10 mouse cellular contexts compared by ENCODE assay signal in the genomic region with DNA sequence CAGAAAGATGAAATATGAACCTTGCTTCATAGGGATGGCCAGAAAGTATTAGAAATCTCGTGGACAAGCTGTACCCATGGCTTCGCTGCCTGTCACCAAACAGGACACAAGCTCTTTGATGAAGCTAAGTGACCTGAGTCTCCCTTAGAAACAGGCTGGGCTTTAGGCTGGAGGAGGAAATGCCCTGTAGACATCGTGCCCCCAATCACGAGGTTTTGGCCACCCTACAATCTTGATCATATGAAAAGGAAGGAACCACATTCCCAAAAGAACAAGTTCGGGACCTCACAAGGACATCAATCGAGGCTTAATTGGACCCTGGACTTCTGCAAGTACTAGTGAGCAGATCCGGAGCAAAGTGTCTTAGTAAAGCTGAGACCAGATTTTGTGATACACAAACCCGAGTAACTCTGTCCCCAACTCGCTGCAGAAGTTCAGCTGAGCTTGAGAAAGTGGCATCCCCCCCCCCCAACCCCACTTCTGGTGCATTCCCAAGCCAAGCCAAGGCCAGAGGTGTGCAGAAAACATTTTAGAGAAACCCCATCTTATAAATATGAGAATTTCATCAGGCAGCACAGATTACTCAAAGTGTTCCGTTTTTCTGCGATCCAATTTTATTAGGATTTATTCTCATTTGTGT. TPM values are rescaled to one million over a fixed set of nuclear protein-coding genes. Genes with fewer than 3 reads are reported as not detected.
DNase-seq lines count a peak whose midpoint lies in the region; ATAC-seq and TF ChIP-seq lines count a peak whose summit lies in the region.
"Had no signal": no experiment of that assay in that cellular context is flagged by ENCODE, and none has a peak within 500 bp of the region (broad histone marks: within the 10 kb centered on the region; RNA-seq: fewer than 3 reads in every experiment).

No protein-coding gene starts in this region.

- no peak for TF ChIP-seq CTCF in intestine, postnatal 0 days (IDR thresholded peaks at IDR 0.05; ENCODE audit: low read depth)

- no peaks in the 10 kb centered on the region for H3K36me3 ChIP-seq in intestine, embryonic 15.5 days
- H3K36me3 ChIP-seq in intestine, postnatal 0 days (ENCODE audit: control insufficient read depth, insufficient read depth), result no peaks in the 10 kb centered on the region
- no peaks in the 10 kb centered on the region for H3K36me3 ChIP-seq in embryonic facial prominence, embryonic 14.5 days (ENCODE audit: control insufficient read depth, insufficient read depth, low read length)
- H3K36me3 ChIP-seq in hindbrain, embryonic 16.5 days (ENCODE audit: control insufficient read depth, insufficient read depth, low read length), result no peaks in the 10 kb centered on the region
- H3K36me3 ChIP-seq in midbrain, embryonic 16.5 days (ENCODE audit: control insufficient read depth, insufficient read depth, low read length), result no peaks in the 10 kb centered on the region
- H3K36me3 ChIP-seq: liver, embryonic 12.5 days had no signal

- H3K9ac ChIP-seq in intestine, embryonic 15.5 days, result no peak overlapping the region
- no peak overlapping the region for H3K9ac ChIP-seq in intestine, postnatal 0 days (ENCODE audit: low read depth, low read length)
- peak overlapping the region; percentile 72 for H3K9ac ChIP-seq in embryonic facial prominence, embryonic 14.5 days (ENCODE audit: low read depth, low read length)
- peak overlapping the region; percentile 84 for H3K9ac ChIP-seq in hindbrain, embryonic 16.5 days (ENCODE audit: low read depth, low read length)
- peak overlapping the region; percentile 91 for H3K9ac ChIP-seq in midbrain, embryonic 16.5 days (ENCODE audit: low read depth, low read length)
- H3K9ac ChIP-seq: liver, embryonic 12.5 days had no signal

- no peak overlapping the region for H3K4me3 ChIP-seq in intestine, embryonic 15.5 days (replicated peaks)
- H3K4me3 ChIP-seq in intestine, postnatal 0 days (ENCODE audit: low read depth, low read length), result no peak overlapping the region
- peak overlapping the region; percentile 49 for H3K4me3 ChIP-seq in embryonic facial prominence, embryonic 14.5 days (ENCODE audit: low read depth, low read length)
- peak overlapping the region; percentile 51 for H3K4me3 ChIP-seq in hindbrain, embryonic 16.5 days (ENCODE audit: low read length)
- H3K4me3 ChIP-seq in midbrain, embryonic 16.5 days (ENCODE audit: low read depth, low read length), result peak overlapping the region; percentile 69
- H3K4me3 ChIP-seq: liver, embryonic 12.5 days had no signal

- peaks cover 17% of the 10 kb centered on the region for H3K4me1 ChIP-seq in intestine, embryonic 15.5 days (replicated peaks)
- no peaks in the 10 kb centered on the region for H3K4me1 ChIP-seq in intestine, postnatal 0 days (replicated peaks; ENCODE audit: control insufficient read depth, insufficient read depth, low read length)
- peaks cover 4% of the 10 kb centered on the region; the same call in 1 of the 2 replicates for H3K4me1 ChIP-seq in embryonic facial prominence, embryonic 14.5 days (ENCODE audit: control insufficient read depth, insufficient read depth, low read length)
- peaks cover 18% of the 10 kb centered on the region for H3K4me1 ChIP-seq in hindbrain, embryonic 16.5 days (ENCODE audit: control insufficient read depth, insufficient read depth, low read depth, low read length)
- H3K4me1 ChIP-seq in midbrain, embryonic 16.5 days (ENCODE audit: control insufficient read depth, insufficient read depth, low read length), result peaks cover 46% of the 10 kb centered on the region
- H3K4me1 ChIP-seq: liver, embryonic 12.5 days had no signal

- 10% methylated on average over 11 of the region's 11 CpGs for WGBS in intestine, embryonic 15.5 days
- WGBS in intestine, postnatal 0 days, result 8% methylated on average over 11 of the region's 11 CpGs
- WGBS in embryonic facial prominence, embryonic 14.5 days, result 4% methylated on average over 11 of the region's 11 CpGs
- 3% methylated on average over 11 of the region's 11 CpGs for WGBS in hindbrain, embryonic 16.5 days
- under 1% methylated on average over 11 of the region's 11 CpGs for WGBS in midbrain, embryonic 16.5 days

- H3K9me3 ChIP-seq in intestine, embryonic 15.5 days, result no peaks in the 10 kb centered on the region
- H3K9me3 ChIP-seq in intestine, postnatal 0 days (ENCODE audit: control insufficient read depth), result no peaks in the 10 kb centered on the region
- H3K9me3 ChIP-seq in embryonic facial prominence, embryonic 14.5 days (ENCODE audit: control insufficient read depth, low read length), result no peaks in the 10 kb centered on the region
- H3K9me3 ChIP-seq in hindbrain, embryonic 16.5 days (ENCODE audit: control insufficient read depth, low read length), result no peaks in the 10 kb centered on the region
- no peaks in the 10 kb centered on the region for H3K9me3 ChIP-seq in midbrain, embryonic 16.5 days (replicated peaks; ENCODE audit: control insufficient read depth, low read length, poor library complexity, severe bottlenecking)
- H3K9me3 ChIP-seq: liver, embryonic 12.5 days had no signal

- no peak overlapping the region for H3K27ac ChIP-seq in intestine, embryonic 15.5 days
- no peak overlapping the region for H3K27ac ChIP-seq in intestine, postnatal 0 days (ENCODE audit: low read depth, low read length)
- H3K27ac ChIP-seq in embryonic facial prominence, embryonic 14.5 days (replicated peaks; ENCODE audit: low read depth, low read length), result peak overlapping the region; percentile 82; the same call in 1 of the 2 replicates
- peak overlapping the region; percentile 86 for H3K27ac ChIP-seq in hindbrain, embryonic 16.5 days (ENCODE audit: low read depth, low read length)
- peak overlapping the region; percentile 97 for H3K27ac ChIP-seq in midbrain, embryonic 16.5 days (ENCODE audit: low read length)
- H3K27ac ChIP-seq: liver, embryonic 12.5 days had no signal

- H3K4me2 ChIP-seq in intestine, embryonic 15.5 days (replicated peaks), result 0 out of 2 replicates have a peak overlapping the region, but pooled peaks have one; percentile 60
- H3K4me2 ChIP-seq in intestine, postnatal 0 days (replicated peaks; ENCODE audit: low read depth), result no peak overlapping the region
- peak overlapping the region; percentile 87 for H3K4me2 ChIP-seq in embryonic facial prominence, embryonic 14.5 days (ENCODE audit: low read depth, low read length)
- H3K4me2 ChIP-seq in hindbrain, embryonic 16.5 days (ENCODE audit: low read length), result peak overlapping the region; percentile 97
- H3K4me2 ChIP-seq in midbrain, embryonic 16.5 days (ENCODE audit: low read length), result peak overlapping the region; percentile 97

- DNase-seq in embryonic facial prominence, embryonic 14.5 days (ENCODE audit: low spot score), result no peak
- no peak for DNase-seq in B cell, adult 2 months
- no peak for DNase-seq in adipocyte (ENCODE audit: low spot score)
- DNase-seq in frontal cortex, postnatal 36 days (ENCODE audit: low spot score in 2 of 2), result no peak
- DNase-seq: gastrocnemius, postnatal 25 days had no signal

- H3K27me3 ChIP-seq in intestine, embryonic 15.5 days (replicated peaks), result peaks cover 72% of the 10 kb centered on the region
- peaks cover 81% of the 10 kb centered on the region for H3K27me3 ChIP-seq in intestine, postnatal 0 days (replicated peaks; ENCODE audit: control insufficient read depth, insufficient read depth, low read length)
- H3K27me3 ChIP-seq in embryonic facial prominence, embryonic 14.5 days (replicated peaks; ENCODE audit: control insufficient read depth, insufficient read depth, low read length), result peaks cover 78% of the 10 kb centered on the region
- H3K27me3 ChIP-seq in hindbrain, embryonic 16.5 days (replicated peaks; ENCODE audit: control insufficient read depth, insufficient read depth, low read length), result no peaks in the 10 kb centered on the region
- H3K27me3 ChIP-seq in midbrain, embryonic 16.5 days (ENCODE audit: control insufficient read depth, insufficient read depth, low read depth, low read length), result no peaks in the 10 kb centered on the region

- ATAC-seq in intestine, embryonic 15.5 days, result no peak
- ATAC-seq in intestine, postnatal 0 days, result no peak
- ATAC-seq in embryonic facial prominence, embryonic 14.5 days (ENCODE audit: low read depth), result no peak
- no peak for ATAC-seq in hindbrain, embryonic 16.5 days
- ATAC-seq in midbrain, embryonic 16.5 days, result no peak
- ATAC-seq: liver, embryonic 12.5 days had no signal

RNA-seq across cellular contexts. Expression of a gene that starts 10.1 kb away (rescaled TPM):
- polyA plus RNA-seq in intestine, embryonic 15.5 days (2015; fragmentation: Nextera tagmentation; extraction: Ambion mirVana), result 0.33 and 0.35 TPM in 2 replicates
- polyA plus RNA-seq in intestine, postnatal 0 days (2015; fragmentation: Nextera tagmentation; extraction: Ambion mirVana), result 0.14 TPM in 1 of 2 replicates, not detected in the other
- 2.9 and 3.4 TPM in 2 replicates for polyA plus RNA-seq in embryonic facial prominence, embryonic 14.5 days (2014; fragmentation: Nextera tagmentation; extraction: Ambion mirVana)
- polyA plus RNA-seq in hindbrain, embryonic 16.5 days (2015; fragmentation: Nextera tagmentation; extraction: Ambion mirVana), result 8.4 and 9.5 TPM in 2 replicates
- 14.3 and 14.9 TPM in 2 replicates for polyA plus RNA-seq in midbrain, embryonic 16.5 days (2015; fragmentation: Nextera tagmentation; extraction: Ambion mirVana)

Comparison
In these comparisons a context has a peak if more than half of its experiments do, and no peak if none do; other contexts are left out.
1. H3K27ac ChIP-seq: peak in embryonic facial prominence, embryonic 14.5 days (single experiment), hindbrain, embryonic 16.5 days (single experiment) and midbrain, embryonic 16.5 days (single experiment); none in intestine, embryonic 15.5 days (single experiment) and intestine, postnatal 0 days (single experiment).
2. H3K4me3 ChIP-seq: peak in embryonic facial prominence, embryonic 14.5 days (single experiment), hindbrain, embryonic 16.5 days (single experiment) and midbrain, embryonic 16.5 days (single experiment); none in intestine, embryonic 15.5 days (single experiment) and intestine, postnatal 0 days (single experiment).
3. H3K9ac ChIP-seq: peak in embryonic facial prominence, embryonic 14.5 days (single experiment), hindbrain, embryonic 16.5 days (single experiment) and midbrain, embryonic 16.5 days (single experiment); none in intestine, embryonic 15.5 days (single experiment) and intestine, postnatal 0 days (single experiment).